Mouse (Mus musculus) lung, embryonic 15.5 days (tissue): Measurements from ENCODE around the gene Lacc1. TPM values are rescaled to one million over a fixed set of nuclear protein-coding genes. Genes with fewer than 3 reads are reported as not detected.
"Not testable (repeated sequence)": the region's sequence is repeated elsewhere in the genome, so short reads cannot be mapped to it uniquely, and the experiment has no call there.

Source experiments
- ATAC-seq: fragments of 200-750 bp; cut with Nextera tagmentation; 2 replicates; pipeline ENCODE4 v1.8.0; 2017; ENCODE audit warnings: moderate number of reproducible peaks, borderline replicate concordance; ENCODE audit not compliant: low FRiP score, low TSS enrichment; ENCODE audit errors: extremely low read depth
- H3K27ac ChIP-seq: fragments of 300-500 bp; sonication (generic); 2 replicates; pipeline ENCODE4 v1.5.1; 2015; ENCODE audit warnings: moderate library complexity, mild to moderate bottlenecking, inconsistent platforms
- H3K27me3 ChIP-seq: fragments of 300-500 bp; sonication (generic); 2 replicates; pipeline ENCODE4 v1.6.1; 2015; ENCODE audit warnings: inconsistent platforms
- H3K36me3 ChIP-seq: fragments of 300-500 bp; sonication (generic); 2 replicates; pipeline ENCODE4 v1.6.1; 2015; ENCODE audit warnings: inconsistent platforms
- H3K4me1 ChIP-seq: fragments of 300-500 bp; sonication (generic); 2 replicates; pipeline ENCODE4 v1.6.1; 2015; ENCODE audit warnings: inconsistent platforms
- H3K4me2 ChIP-seq: fragments of 300-500 bp; sonication (generic); 2 replicates; pipeline ENCODE4 v1.6.1; 2015; ENCODE audit warnings: inconsistent platforms, mild to moderate bottlenecking, moderate library complexity
- H3K4me3 ChIP-seq: fragments of 300-500 bp; sonication (generic); 2 replicates; pipeline ENCODE4 v1.5.1; 2015; ENCODE audit warnings: mild to moderate bottlenecking, inconsistent platforms
- H3K9ac ChIP-seq: fragments of 300-500 bp; sonication (generic); 2 replicates; pipeline ENCODE4 v1.6.1; 2015; ENCODE audit warnings: inconsistent platforms
- H3K9me3 ChIP-seq: fragments of 300-500 bp; sonication (generic); 2 replicates; pipeline ENCODE4 v1.6.1; 2016; ENCODE audit warnings: inconsistent platforms
- WGBS: fragments of 180-500 bp; shearing (Covaris S2); methylation state at CpG from one replicate; pipeline ENCODE4 v1.1.7; 2015; 5-methylcytosine and 5-hydroxymethylcytosine counted together
- polyA plus RNA-seq: library from polyadenylated mRNA; unstranded; fragments of >200 nt; fragmentation: Nextera tagmentation; extraction: Ambion mirVana; gene quantifications from 2 replicates; pipeline ENCODE4 v1.2.1, GENCODE M21; 2015

The Lacc1 gene
- polyA plus RNA-seq, 1 experiment from 2014 or later: 15.0 TPM

DNA sequence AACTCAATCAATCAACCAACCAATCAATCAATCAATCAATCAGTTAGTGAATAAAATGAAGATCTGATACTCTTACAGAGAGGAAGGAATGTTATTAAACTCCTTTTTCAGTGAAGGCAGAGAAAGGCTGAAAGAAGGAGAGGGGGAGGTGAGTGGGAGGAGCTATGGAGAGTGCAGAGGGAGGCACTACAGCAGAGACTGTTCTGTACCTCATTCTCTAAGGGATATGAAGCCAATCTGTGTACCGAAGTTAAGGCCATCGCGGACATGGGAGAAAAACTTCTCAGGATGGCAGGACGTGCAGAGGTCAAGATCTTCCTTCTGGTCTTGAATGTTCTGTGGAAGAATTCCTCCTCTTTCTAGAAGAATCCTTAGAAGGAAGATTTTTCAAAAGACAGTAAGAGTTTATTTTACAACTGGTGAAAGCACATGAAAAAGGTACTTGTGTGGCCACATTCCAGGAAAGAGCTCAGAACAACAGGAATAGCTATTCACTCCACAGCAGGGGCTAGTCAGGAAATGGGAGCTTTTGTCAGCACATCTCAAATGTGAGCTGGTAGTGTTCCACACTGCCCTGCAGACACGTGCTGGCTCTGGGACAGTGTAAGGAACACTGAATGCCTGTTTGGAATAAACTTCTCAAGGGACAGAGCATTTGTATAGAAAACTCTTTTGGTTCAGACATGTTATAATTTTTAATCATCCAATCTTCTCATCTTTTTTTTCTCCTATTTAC lies 7.2 kb downstream of the Lacc1 start:
- H3K9me3 ChIP-seq: no peaks in the 10 kb centered on the region
- no peak overlapping the region for H3K9ac ChIP-seq
- H3K4me1 ChIP-seq: peaks cover 11% of the 10 kb centered on the region
- no peak overlapping the region for H3K4me3 ChIP-seq
- H3K27me3 ChIP-seq: no peaks in the 10 kb centered on the region
- no peak for ATAC-seq
- H3K4me2 ChIP-seq: no peak overlapping the region
- 50% methylated on average over 5 of the region's 5 CpGs for WGBS
- peaks cover 11% of the 10 kb centered on the region; the same call in 1 of the 2 replicates for H3K36me3 ChIP-seq
- H3K27ac ChIP-seq: no peak overlapping the region

- no peak overlapping the region for H3K4me2 ChIP-seq
- 83% methylated on average over 3 of the region's 3 CpGs for WGBS
- peaks cover 11% of the 10 kb centered on the region; the same call in 1 of the 2 replicates for H3K36me3 ChIP-seq
- no peaks in the 10 kb centered on the region for H3K9me3 ChIP-seq
- no peaks in the 10 kb centered on the region for H3K4me1 ChIP-seq
- H3K27me3 ChIP-seq: no peaks in the 10 kb centered on the region
- no peak for ATAC-seq
- no peak overlapping the region for H3K27ac ChIP-seq
- H3K4me3 ChIP-seq: no peak overlapping the region
- no peak overlapping the region for H3K9ac ChIP-seq
These were observed 12.2 kb downstream of the Lacc1 start for GRCm38 (mm10) chr14:77024499-77024898.

DNA sequence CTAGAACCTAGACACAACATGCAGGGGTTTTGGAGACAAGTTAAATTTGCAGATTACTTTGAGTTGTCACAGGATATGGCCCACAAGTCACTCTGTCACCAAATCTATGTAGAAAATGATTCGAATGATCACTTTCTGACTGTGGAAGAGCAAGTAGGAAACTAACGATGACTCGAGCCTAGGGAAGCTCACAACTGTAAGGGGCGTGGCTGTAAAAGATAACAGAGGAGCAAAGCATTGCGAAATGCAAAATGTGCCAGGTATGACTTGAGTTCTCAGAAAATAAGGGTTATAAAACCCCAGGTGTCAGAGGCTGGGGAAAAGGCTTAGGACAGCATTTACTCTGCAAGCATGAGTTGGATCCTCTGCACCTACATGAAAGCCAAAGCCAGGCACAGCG lies 19.5 kb downstream of the Lacc1 start:
- Histone ChIP-seq H3K4me1 (0 out of 2 replicates have a peak, but pooled peaks cover 3% of the 10 kb centered on the region), H3K4me2 (no peak overlapping the region), H3K9me3 (no peaks in the 10 kb centered on the region), H3K9ac (no peak overlapping the region), H3K36me3 (no peaks in the 10 kb centered on the region), H3K27me3 (no peaks in the 10 kb centered on the region), H3K4me3 (no peak overlapping the region), H3K27ac (no peak overlapping the region)
- no peak for ATAC-seq
- 64% methylated on average over 6 of the region's 6 CpGs for WGBS

DNA sequence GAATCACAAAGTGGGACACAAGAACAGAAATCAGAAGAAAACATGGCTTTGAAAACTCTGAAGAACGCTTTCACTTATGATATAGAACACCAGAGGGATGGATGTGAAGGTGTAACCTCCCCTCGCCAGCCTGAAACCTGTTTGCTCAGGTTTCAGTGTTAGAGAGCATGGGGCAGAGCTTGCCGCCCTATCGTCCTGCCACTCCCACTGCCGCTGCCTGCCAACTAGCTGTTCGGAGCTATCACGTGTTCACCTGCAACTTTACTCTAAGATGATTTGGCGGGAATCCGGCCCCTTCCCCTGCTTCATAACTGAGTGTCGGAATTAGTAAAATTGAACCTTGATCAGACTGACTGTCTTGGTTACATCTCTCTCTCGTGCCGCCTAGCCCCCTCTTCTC lies 19.9 kb downstream of the Lacc1 start:
- 41% methylated on average over 12 of the region's 12 CpGs for WGBS
- not testable (repeated sequence) for ATAC-seq

GRCm38 (mm10) chr14:77011804-77012203 lies 24.9 kb downstream of the Lacc1 start:
- no peak overlapping the region for H3K9ac ChIP-seq
- no peak overlapping the region for H3K27ac ChIP-seq
- no peaks in the 10 kb centered on the region for H3K27me3 ChIP-seq
- H3K4me2 ChIP-seq: no peak overlapping the region
- no peak overlapping the region for H3K4me3 ChIP-seq
- ATAC-seq: no peak
- H3K4me1 ChIP-seq: 0 out of 2 replicates have a peak, but pooled peaks cover 3% of the 10 kb centered on the region
- WGBS: 3% methylated on average over 3 of the region's 3 CpGs
- H3K9me3 ChIP-seq: no peaks in the 10 kb centered on the region
- no peaks in the 10 kb centered on the region for H3K36me3 ChIP-seq

More for the DNA sequence above, 19.9 kb downstream of the Lacc1 start:
- H3K36me3 ChIP-seq, H3K27ac ChIP-seq, H3K4me1 ChIP-seq, H3K27me3 ChIP-seq, H3K9me3 ChIP-seq, H3K4me2 ChIP-seq, H3K9ac ChIP-seq, H3K4me3 ChIP-seq: not testable (repeated sequence)

DNA sequence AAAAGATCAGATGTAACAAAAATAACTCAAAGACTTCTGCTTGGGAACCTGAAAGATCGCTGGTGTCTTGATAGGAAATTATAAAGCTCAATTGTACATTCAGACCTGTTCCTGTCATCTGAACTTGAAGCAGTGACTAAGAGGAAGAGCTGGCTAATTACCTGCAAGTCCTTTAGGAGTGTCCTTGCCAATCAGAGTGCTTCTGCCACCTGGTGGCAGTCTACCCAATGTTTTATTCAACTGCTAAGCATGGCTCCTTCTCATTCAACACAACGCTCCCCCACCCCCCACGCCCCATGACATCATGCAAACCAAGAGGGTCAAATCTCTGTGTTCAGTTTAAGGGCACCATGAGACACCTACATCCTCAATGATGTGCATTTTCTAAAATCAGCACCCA lies 28.5 kb downstream of the Lacc1 start:
- Histone ChIP-seq H3K4me2 (no peak overlapping the region), H3K9ac (no peak overlapping the region), H3K4me3 (no peak overlapping the region), H3K4me1 (peaks cover 17% of the 10 kb centered on the region), H3K9me3 (no peaks in the 10 kb centered on the region), H3K27me3 (no peaks in the 10 kb centered on the region), H3K27ac (no peak overlapping the region), H3K36me3 (no peaks in the 10 kb centered on the region)
- WGBS: 9% methylated on average over 3 of the region's 3 CpGs
- ATAC-seq: no peak

- Histone ChIP-seq H3K4me1 (peaks cover 14% of the 10 kb centered on the region), H3K36me3 (no peaks in the 10 kb centered on the region), H3K4me3 (no peak overlapping the region), H3K9me3 (no peaks in the 10 kb centered on the region), H3K9ac (no peak overlapping the region), H3K27me3 (no peaks in the 10 kb centered on the region), H3K4me2 (no peak overlapping the region), H3K27ac (no peak overlapping the region)
- WGBS: 42% methylated on average over 5 of the region's 5 CpGs
- no peak for ATAC-seq
These were observed 31.1 kb downstream of the Lacc1 start for GRCm38 (mm10) chr14:77005566-77005965.

GRCm38 (mm10) chr14:77004740-77005139 lies 32.0 kb downstream of the Lacc1 start:
- Histone ChIP-seq H3K27me3 (no peaks in the 10 kb centered on the region), H3K4me3 (no peak overlapping the region), H3K27ac (peak overlapping the region; percentile 32; the same call in 1 of the 2 replicates), H3K4me1 (peaks cover 14% of the 10 kb centered on the region), H3K36me3 (no peaks in the 10 kb centered on the region), H3K4me2 (no peak overlapping the region), H3K9me3 (no peaks in the 10 kb centered on the region), H3K9ac (no peak overlapping the region)
- 30% methylated on average over 8 of the region's 8 CpGs for WGBS
- ATAC-seq: no peak

- H3K36me3 ChIP-seq, H3K4me3 ChIP-seq, H3K9ac ChIP-seq, H3K9me3 ChIP-seq, H3K27me3 ChIP-seq, H3K4me1 ChIP-seq, H3K27ac ChIP-seq, ATAC-seq, H3K4me2 ChIP-seq: not testable (repeated sequence)
- WGBS: 89% methylated on average over 2 of the region's 2 CpGs
These were observed 46.4 kb downstream of the Lacc1 start for GRCm38 (mm10) chr14:76990351-76990750.

- ATAC-seq: no peak
- no peaks in the 10 kb centered on the region for H3K4me1 ChIP-seq
- H3K27ac ChIP-seq: no peak overlapping the region
These were observed 54.9 kb downstream of the Lacc1 start for GRCm38 (mm10) chr14:76981781-76982180.

GRCm38 (mm10) chr14:76981176-76981575 lies 55.5 kb downstream of the Lacc1 start:
- no peak overlapping the region for H3K9ac ChIP-seq
- H3K27me3 ChIP-seq: no peaks in the 10 kb centered on the region
- H3K36me3 ChIP-seq: no peaks in the 10 kb centered on the region
- H3K4me1 ChIP-seq: no peaks in the 10 kb centered on the region
- H3K4me3 ChIP-seq: no peak overlapping the region
- no peak for ATAC-seq
- no peak overlapping the region for H3K4me2 ChIP-seq
- H3K27ac ChIP-seq: no peak overlapping the region
- no peaks in the 10 kb centered on the region for H3K9me3 ChIP-seq
- 91% methylated on average over 4 of the region's 4 CpGs for WGBS

More at GRCm38 (mm10) chr14:76981781-76982180, 54.9 kb downstream of the Lacc1 start:
- WGBS: 52% methylated on average over 1 of the region's 1 CpGs
- no peaks in the 10 kb centered on the region for H3K9me3 ChIP-seq
- no peak overlapping the region for H3K9ac ChIP-seq
- no peaks in the 10 kb centered on the region for H3K36me3 ChIP-seq
- H3K4me3 ChIP-seq: no peak overlapping the region
- H3K4me2 ChIP-seq: no peak overlapping the region
- no peaks in the 10 kb centered on the region for H3K27me3 ChIP-seq

DNA sequence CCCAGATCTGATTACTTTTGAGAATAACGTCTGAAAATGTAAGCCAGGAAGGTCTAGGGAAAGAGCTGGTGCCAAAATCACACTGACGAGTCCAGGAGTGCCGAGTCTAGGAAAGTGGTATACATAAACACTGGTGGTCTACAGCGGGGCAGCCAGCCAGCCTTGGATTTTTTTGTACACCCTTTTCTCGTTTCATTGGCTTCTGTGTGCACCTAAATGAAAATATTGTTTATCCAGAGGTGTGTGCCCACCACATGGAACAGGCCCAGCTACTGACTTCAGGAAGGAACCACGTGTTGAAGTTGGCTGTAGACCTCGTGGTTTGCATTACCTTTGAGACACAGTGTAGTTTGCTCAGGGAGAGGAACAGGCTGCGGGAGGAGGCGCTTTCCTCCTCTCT lies 57.1 kb downstream of the Lacc1 start:
- Histone ChIP-seq H3K9me3 (no peaks in the 10 kb centered on the region), H3K27me3 (no peaks in the 10 kb centered on the region), H3K4me3 (no peak overlapping the region), H3K9ac (no peak overlapping the region), H3K4me2 (no peak overlapping the region), H3K4me1 (no peaks in the 10 kb centered on the region), H3K36me3 (no peaks in the 10 kb centered on the region), H3K27ac (no peak overlapping the region)
- 48% methylated on average over 9 of the region's 9 CpGs for WGBS
- ATAC-seq: no peak
